Comparison of ENCODE assay signal across 22 mouse cellular contexts in the genomic region with DNA sequence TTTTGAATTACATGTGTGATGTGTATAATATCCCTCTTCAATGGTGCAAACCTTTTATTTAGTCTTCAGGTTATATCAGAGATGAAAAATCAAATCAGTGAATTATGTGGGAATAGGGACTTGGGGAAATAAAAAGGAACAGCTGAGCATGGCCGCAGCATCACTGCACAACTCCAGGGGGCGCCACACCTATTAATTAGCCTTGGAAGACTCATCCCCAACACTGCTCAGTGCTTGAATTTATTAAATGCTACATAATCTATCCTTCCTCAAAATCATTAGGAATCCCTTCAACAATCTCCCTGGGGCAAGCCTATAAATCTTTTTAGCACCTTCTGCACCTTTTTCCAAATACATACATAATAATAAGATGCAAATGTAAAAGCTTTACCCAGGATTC. TPM values are rescaled to one million over a fixed set of nuclear protein-coding genes. Genes with fewer than 3 reads are reported as not detected.
DNase-seq lines count a peak whose midpoint lies in the region; ATAC-seq and TF ChIP-seq lines count a peak whose summit lies in the region.
"Had no signal": no experiment of that assay in that cellular context is flagged by ENCODE, and none has a peak within 500 bp of the region (broad histone marks: within the 10 kb centered on the region; RNA-seq: fewer than 3 reads in every experiment).

No protein-coding gene starts in this region.

- no peak for DNase-seq in heart, postnatal 0 days (ENCODE audit: low spot score)
- no peak for DNase-seq in heart, postnatal 4 days
- no peak for DNase-seq in liver, embryonic 14.5 days (ENCODE audit: low read depth in 3 of 3, low spot score in 3 of 3)
- DNase-seq in liver, embryonic 11.5 days (ENCODE audit: low spot score), result no peak
- DNase-seq in Patski (ENCODE audit: low read depth, low spot score), result no peak
- DNase-seq: adrenal gland, adult 2 months; B cell, adult 2 months; cerebellum, adult 11-12 months; cerebellum, postnatal 10 days; heart, postnatal 10 days; kidney, postnatal 36 days; layer of hippocampus, adult 9-11 months; liver had no signal

- no peak for TF ChIP-seq EP300 in heart, postnatal 0 days (IDR thresholded peaks at IDR 0.05; ENCODE audit: low read depth)
- TF ChIP-seq EP300 in liver, embryonic 14.5 days (IDR thresholded peaks at IDR 0.05; ENCODE audit: low read depth), result no peak

- in situ Hi-C loops in Patski (cut with MboI; ENCODE audit: low pct_unique_long_range_greater_than_20kb), result no loop called here

- POLR2A ChIA-PET in Patski (lab: Charles Lee), result interaction anchor here (1.4 kb wide), 1 partner anchor 12 kb away, joined by 5 read pairs; no protein-coding TSS in a partner anchor

- TF ChIP-seq CTCF in heart, postnatal 0 days (IDR thresholded peaks at IDR 0.05; ENCODE audit: low read depth), result peak; percentile 14; the same call in 1 of the 2 replicates
- 0 out of 2 replicates have a peak, but pooled peaks have one; percentile 25 for TF ChIP-seq CTCF in liver, embryonic 14.5 days (IDR thresholded peaks at IDR 0.05; ENCODE audit: low read depth)
- TF ChIP-seq CTCF in Patski (IDR thresholded peaks at IDR 0.05), result peak; percentile 60
- TF ChIP-seq CTCF in cortical plate, adult 2 months (IDR thresholded peaks at IDR 0.05; ENCODE audit: extremely low read depth, insufficient read depth, low read length), result 0 out of 2 replicates have a peak, but pooled peaks have one; percentile 10

- no peaks in the 10 kb centered on the region for H3K36me3 ChIP-seq in heart, postnatal 0 days (replicated peaks; ENCODE audit: control insufficient read depth, insufficient read depth, low read length)
- no peaks in the 10 kb centered on the region for H3K36me3 ChIP-seq in liver, embryonic 14.5 days (replicated peaks; ENCODE audit: control insufficient read depth, insufficient read depth, low read depth)
- H3K36me3 ChIP-seq in liver, embryonic 11.5 days (ENCODE audit: control insufficient read depth, insufficient read depth, low read length), result no peaks in the 10 kb centered on the region
- H3K36me3 ChIP-seq: G1E; hindbrain, embryonic 13.5 days; limb, embryonic 10.5 days; lung, embryonic 15.5 days had no signal

- H3K27ac ChIP-seq in heart, postnatal 0 days (ENCODE audit: low read depth), result peak overlapping the region; percentile 16; the same call in 1 of the 2 replicates
- H3K27ac ChIP-seq in liver, embryonic 14.5 days, result no peak overlapping the region
- no peak overlapping the region for H3K27ac ChIP-seq in liver, embryonic 11.5 days (ENCODE audit: low read depth, low read length)
- H3K27ac ChIP-seq in cortical plate, adult 2 months (ENCODE audit: insufficient read depth, low read length), result no peak overlapping the region
- H3K27ac ChIP-seq: hindbrain, embryonic 13.5 days; limb, embryonic 10.5 days; lung, embryonic 15.5 days; macrophage had no signal

- H3K4me2 ChIP-seq in heart, postnatal 0 days (ENCODE audit: low read depth, low read length), result peak overlapping the region; percentile 32; the same call in 1 of the 2 replicates
- H3K4me2 ChIP-seq in liver, embryonic 14.5 days (ENCODE audit: low read depth), result no peak overlapping the region
- no peak overlapping the region for H3K4me2 ChIP-seq in liver, embryonic 11.5 days
- H3K4me2 ChIP-seq: heart, embryonic 11.5 days; hindbrain, embryonic 13.5 days; lung, embryonic 15.5 days had no signal

- no peaks in the 10 kb centered on the region for H3K9me3 ChIP-seq in heart, postnatal 0 days (replicated peaks; ENCODE audit: control insufficient read depth, low read length)
- no peaks in the 10 kb centered on the region for H3K9me3 ChIP-seq in liver, embryonic 14.5 days (ENCODE audit: control insufficient read depth, low read length)
- no peaks in the 10 kb centered on the region for H3K9me3 ChIP-seq in liver, embryonic 11.5 days (ENCODE audit: control insufficient read depth, low read length)
- H3K9me3 ChIP-seq: hindbrain, embryonic 13.5 days; limb, embryonic 10.5 days; lung, embryonic 15.5 days had no signal

- no peak overlapping the region for H3K9ac ChIP-seq in heart, postnatal 0 days (replicated peaks; ENCODE audit: low read depth, low read length)
- no peak overlapping the region for H3K9ac ChIP-seq in liver, embryonic 14.5 days (replicated peaks)
- H3K9ac ChIP-seq in liver, embryonic 11.5 days (ENCODE audit: low read depth, low read length), result no peak overlapping the region
- H3K9ac ChIP-seq: hindbrain, embryonic 13.5 days; lung, embryonic 15.5 days had no signal

- CTCF ChIA-PET in Patski (lab: Charles Lee), result interaction anchor here (1.0 to 1.7 kb wide), 3 partner anchors 21 to 116 kb away, joined by 3 to 5 read pairs (median 3); no protein-coding TSS in a partner anchor

- peaks cover 11% of the 10 kb centered on the region for H3K4me1 ChIP-seq in heart, postnatal 0 days (ENCODE audit: control insufficient read depth, insufficient read depth)
- no peaks in the 10 kb centered on the region for H3K4me1 ChIP-seq in liver, embryonic 14.5 days (replicated peaks; ENCODE audit: control insufficient read depth in 2 of 2, insufficient read depth in 2 of 2, low read length in 1 of 2)
- no peaks in the 10 kb centered on the region for H3K4me1 ChIP-seq in liver, embryonic 11.5 days (replicated peaks; ENCODE audit: control insufficient read depth, insufficient read depth, low read length)
- 0 out of 2 replicates have a peak, but pooled peaks cover 1% of the 10 kb centered on the region for H3K4me1 ChIP-seq in cortical plate, adult 2 months (ENCODE audit: control insufficient read depth, insufficient read depth, low read length)

- ATAC-seq in heart, postnatal 0 days (ENCODE audit: insufficient read depth, low read depth), result no peak
- no peak for ATAC-seq in liver, embryonic 14.5 days (ENCODE audit: insufficient read depth)
- ATAC-seq in liver, embryonic 11.5 days (replicated peaks; ENCODE audit: low FRiP score), result no peak
- no peak for ATAC-seq in Patski
- no peak for ATAC-seq in erythroid progenitor cell, adult 5-6 weeks (replicated peaks; ENCODE audit: low FRiP score, poor library complexity, severe bottlenecking)

- WGBS in heart, postnatal 0 days, result 63% methylated on average over 2 of the region's 2 CpGs
- WGBS in liver, embryonic 14.5 days (ENCODE audit: insufficient replicate concordance), result 38% methylated on average over 2 of the region's 2 CpGs
- 56% methylated on average over 2 of the region's 2 CpGs for WGBS in liver, embryonic 11.5 days

- no peaks in the 10 kb centered on the region for H3K27me3 ChIP-seq in heart, postnatal 0 days (ENCODE audit: control insufficient read depth, insufficient read depth, low read length)
- no peaks in the 10 kb centered on the region for H3K27me3 ChIP-seq in liver, embryonic 14.5 days (ENCODE audit: control insufficient read depth, insufficient read depth, low read length)
- no peaks in the 10 kb centered on the region for H3K27me3 ChIP-seq in liver, embryonic 11.5 days (replicated peaks; ENCODE audit: control insufficient read depth, insufficient read depth, low read length)
- H3K27me3 ChIP-seq in Patski, result no peaks in the 10 kb centered on the region
- H3K27me3 ChIP-seq: CH12.LX; hindbrain, embryonic 13.5 days; lung, embryonic 15.5 days had no signal

- no peak overlapping the region for H3K4me3 ChIP-seq in heart, postnatal 0 days (ENCODE audit: low read depth, low read length)
- no peak overlapping the region for H3K4me3 ChIP-seq in liver, embryonic 14.5 days (ENCODE audit: insufficient read depth in 1 of 2, low read depth in 2 of 2, low read length in 2 of 2)
- H3K4me3 ChIP-seq in liver, embryonic 11.5 days (ENCODE audit: low read depth, low read length), result no peak overlapping the region
- no peak overlapping the region for H3K4me3 ChIP-seq in cortical plate, adult 2 months (ENCODE audit: insufficient read depth, low read length)
- H3K4me3 ChIP-seq: hindbrain, embryonic 13.5 days; limb, embryonic 10.5 days; lung, embryonic 15.5 days had no signal

- no peak for TF ChIP-seq POLR2A in cortical plate, adult 2 months (IDR thresholded peaks at IDR 0.05; ENCODE audit: extremely low read depth, insufficient read depth, low read length)

RNA-seq across cellular contexts. Expression of a gene that starts 1.9 kb away (rescaled TPM):
- total RNA-seq in heart, postnatal 0 days (2014; rRNA removed; ENCODE audit: low replicate concordance), result 50.8 and 69.1 TPM in 2 replicates
- polyA plus RNA-seq in heart, postnatal 0 days (2015; fragmentation: Nextera tagmentation; extraction: Ambion mirVana), result 51.8 and 61.4 TPM in 2 replicates
- 100 to 1,000 TPM; 132 to 141 TPM for total RNA-seq in heart, postnatal 4 days (2021)
- polyA plus RNA-seq in liver, embryonic 14.5 days (2012; rRNA removed), result 0.89 and 0.99 TPM in 2 replicates
- 1.9 and 2.2 TPM in 2 replicates for polyA plus RNA-seq in liver, embryonic 14.5 days (2014; fragmentation: Nextera tagmentation; extraction: Ambion mirVana)
- polyA plus RNA-seq in liver, embryonic 11.5 days (2014; fragmentation: Nextera tagmentation; extraction: Ambion mirVana), result 3.2 and 3.4 TPM in 2 replicates
- 97.9 TPM for polyA plus RNA-seq in Patski (2021)
- 19.6 and 22.0 TPM in 2 replicates for polyA plus RNA-seq in cortical plate, adult 2 months (2012; rRNA removed)
- total RNA-seq in erythroid progenitor cell, adult 5-6 weeks (2015; ENCODE audit: low replicate concordance), result not detected in 2 replicates
- total RNA-seq in erythroid progenitor cell, adult 5-6 weeks (2017; ENCODE audit: low replicate concordance), result not detected in 2 replicates
- total RNA-seq: CH12.LX had no signal
- polyA plus RNA-seq: G1E had no signal

Comparison
In these comparisons a context has a peak if more than half of its experiments do, and no peak if none do; other contexts are left out.
1. CTCF ChIP-seq: peak in every context shown above with its lines; median percentile 60 in Patski; 25 in liver, embryonic 14.5 days; 14 in heart, postnatal 0 days; 10 in cortical plate, adult 2 months.